Mouse (Mus musculus): Measurements from ENCODE around the gene Scn10a. TPM values are rescaled to one million over a fixed set of nuclear protein-coding genes. Genes with fewer than 3 reads are reported as not detected.

Gene Scn10a
- 0.86 and 1.1 TPM in 2 replicates for polyA plus RNA-seq (2016; fragmentation: Nextera tagmentation; extraction: Ambion mirVana)

- H3K4me2 ChIP-seq: no peak within 1 kb of the TSS
- 77% methylated on average over 11 of the region's 11 CpGs for WGBS
- no peak for ATAC-seq (ENCODE audit: insufficient number of reproducible peaks, low FRiP score)
- H3K4me3 ChIP-seq: no peak within 1 kb of the TSS
- no peaks in the 10 kb centered on the region for H3K36me3 ChIP-seq
- no peak within 1 kb of the TSS for H3K27ac ChIP-seq (ENCODE audit: poor library complexity, severe bottlenecking)
- no peaks in the 10 kb centered on the region for H3K9me3 ChIP-seq (replicated peaks)
- H3K27me3 ChIP-seq (replicated peaks): peaks cover 10% of the 10 kb centered on the region; the same call in 1 of the 2 replicates
- no peaks in the 10 kb centered on the region for H3K4me1 ChIP-seq (replicated peaks)
- no peak within 1 kb of the TSS for H3K9ac ChIP-seq
Measured at GRCm38 (mm10) chr9:119719222-119719621, at the start of gene Scn10a. TSS of gene Scn10a (minus strand) at chr9:119719322.

GRCm38 (mm10) chr9:119768585-119768984 lies 49.5 kb upstream of the Scn10a start:
- ATAC-seq (ENCODE audit: insufficient number of reproducible peaks, low FRiP score): no peak
- 43% methylated on average over 7 of the region's 7 CpGs for WGBS
- Histone ChIP-seq H3K27ac (ENCODE audit: poor library complexity, severe bottlenecking) (no peak overlapping the region), H3K9me3 (replicated peaks) (no peaks in the 10 kb centered on the region), H3K4me3 (no peak overlapping the region), H3K36me3 (no peaks in the 10 kb centered on the region), H3K9ac (no peak overlapping the region), H3K4me1 (replicated peaks) (no peaks in the 10 kb centered on the region), H3K4me2 (no peak overlapping the region), H3K27me3 (replicated peaks) (no peaks in the 10 kb centered on the region)

- H3K9me3 ChIP-seq (replicated peaks): peaks cover 10% of the 10 kb centered on the region
- 81% methylated on average over 3 of the region's 3 CpGs for WGBS
- H3K9ac ChIP-seq: no peak overlapping the region
- no peak overlapping the region for H3K27ac ChIP-seq (ENCODE audit: poor library complexity, severe bottlenecking)
- ATAC-seq (ENCODE audit: insufficient number of reproducible peaks, low FRiP score): no peak
- H3K4me2 ChIP-seq: no peak overlapping the region
- no peaks in the 10 kb centered on the region for H3K27me3 ChIP-seq (replicated peaks)
- H3K36me3 ChIP-seq: no peaks in the 10 kb centered on the region
- no peak overlapping the region for H3K4me3 ChIP-seq
- no peaks in the 10 kb centered on the region for H3K4me1 ChIP-seq (replicated peaks)
Measured at GRCm38 (mm10) chr9:119760226-119760625, 41.1 kb upstream of the Scn10a start.

DNA sequence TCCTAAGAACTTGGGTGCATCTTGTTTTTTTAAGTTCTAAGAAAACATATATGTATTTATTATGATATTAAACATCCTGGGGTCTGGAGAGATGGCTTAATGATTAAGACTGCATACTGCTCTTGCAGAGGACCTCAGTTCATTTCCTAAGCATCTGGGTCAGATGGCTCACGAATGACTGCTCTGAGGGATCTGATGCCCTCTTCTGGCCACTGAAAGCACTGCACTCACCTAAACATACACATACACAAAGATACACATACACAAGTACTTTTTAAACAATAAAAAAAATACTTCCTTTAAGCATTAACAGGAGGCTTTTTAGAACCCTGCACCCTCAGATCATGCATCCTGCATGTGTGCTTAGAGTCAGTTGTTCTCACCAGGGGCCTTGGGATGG lies 40.3 kb upstream of the Scn10a start:
- WGBS: 80% methylated on average over 1 of the region's 1 CpGs
- peaks cover 14% of the 10 kb centered on the region for H3K9me3 ChIP-seq (replicated peaks)
- ATAC-seq (ENCODE audit: insufficient number of reproducible peaks, low FRiP score): no peak

DNA sequence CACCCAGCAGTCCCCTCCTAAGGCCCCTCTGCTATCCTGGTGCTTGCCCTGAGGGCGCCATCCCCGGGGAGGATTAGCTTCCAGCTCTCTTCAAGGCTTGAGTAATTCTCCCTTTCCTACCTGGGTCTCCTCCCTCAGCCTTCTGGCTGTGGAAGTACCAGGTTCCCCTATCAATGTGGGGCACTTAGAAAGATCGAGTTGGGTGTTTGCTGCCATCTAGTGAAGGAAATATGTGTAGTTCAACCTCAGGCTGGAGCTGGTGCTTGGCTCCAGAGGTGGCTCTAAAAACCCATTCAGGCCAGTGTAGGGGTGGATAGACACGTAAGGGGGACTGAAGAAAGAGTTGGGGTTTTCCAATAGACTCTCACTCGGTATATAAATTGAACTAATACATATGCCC lies 32.4 kb upstream of the Scn10a start:
- WGBS: 19% methylated on average over 5 of the region's 5 CpGs
- Histone ChIP-seq H3K9ac (no peak overlapping the region), H3K4me1 (replicated peaks) (peaks cover 5% of the 10 kb centered on the region; the same call in 1 of the 2 replicates), H3K4me3 (no peak overlapping the region), H3K4me2 (no peak overlapping the region), H3K9me3 (replicated peaks) (peaks cover 13% of the 10 kb centered on the region), H3K27me3 (replicated peaks) (0 out of 2 replicates have a peak, but pooled peaks cover 6% of the 10 kb centered on the region), H3K36me3 (no peaks in the 10 kb centered on the region), H3K27ac (ENCODE audit: poor library complexity, severe bottlenecking) (no peak overlapping the region)
- no peak for ATAC-seq (ENCODE audit: insufficient number of reproducible peaks, low FRiP score)

More for the DNA sequence above, 40.3 kb upstream of the Scn10a start:
- Histone ChIP-seq H3K9ac (no peak overlapping the region), H3K4me1 (replicated peaks) (no peaks in the 10 kb centered on the region), H3K27ac (ENCODE audit: poor library complexity, severe bottlenecking) (no peak overlapping the region), H3K4me2 (no peak overlapping the region), H3K4me3 (no peak overlapping the region), H3K36me3 (no peaks in the 10 kb centered on the region), H3K27me3 (replicated peaks) (no peaks in the 10 kb centered on the region)

DNA sequence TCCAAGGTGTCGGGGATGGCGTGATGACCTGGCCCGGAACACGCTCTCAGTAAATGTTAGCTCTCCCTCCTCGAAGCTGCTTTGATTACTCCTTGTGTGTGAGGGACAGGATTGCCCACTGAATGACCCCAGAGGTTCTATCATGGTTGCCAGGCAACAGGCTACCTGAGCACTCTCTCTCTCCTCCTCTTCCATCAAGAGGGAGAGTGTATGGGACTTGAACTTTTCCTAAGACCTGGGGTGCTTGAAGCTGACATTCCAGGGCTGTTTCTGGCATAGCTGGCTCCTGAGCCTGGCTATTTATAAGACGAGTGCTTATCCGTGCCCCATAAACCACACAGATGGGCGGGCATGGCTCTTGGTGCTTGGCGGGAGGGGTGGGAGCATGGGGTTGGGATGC lies 30.0 kb upstream of the Scn10a start:
- H3K4me1 ChIP-seq (replicated peaks): peaks cover 5% of the 10 kb centered on the region; the same call in 1 of the 2 replicates
- no peak overlapping the region for H3K9ac ChIP-seq
- WGBS: 64% methylated on average over 9 of the region's 9 CpGs
- no peak overlapping the region for H3K4me2 ChIP-seq
- no peak overlapping the region for H3K27ac ChIP-seq (ENCODE audit: poor library complexity, severe bottlenecking)
- peaks cover 8% of the 10 kb centered on the region; the same call in 1 of the 2 replicates for H3K9me3 ChIP-seq (replicated peaks)
- H3K27me3 ChIP-seq (replicated peaks): 0 out of 2 replicates have a peak, but pooled peaks cover 10% of the 10 kb centered on the region
- no peak for ATAC-seq (ENCODE audit: insufficient number of reproducible peaks, low FRiP score)
- no peak overlapping the region for H3K4me3 ChIP-seq
- H3K36me3 ChIP-seq: no peaks in the 10 kb centered on the region

GRCm38 (mm10) chr9:119743900-119744299 lies 24.8 kb upstream of the Scn10a start:
- Histone ChIP-seq H3K9ac (no peak overlapping the region), H3K4me1 (replicated peaks) (peaks cover 8% of the 10 kb centered on the region), H3K36me3 (no peaks in the 10 kb centered on the region), H3K27ac (ENCODE audit: poor library complexity, severe bottlenecking) (no peak overlapping the region), H3K9me3 (replicated peaks) (peaks cover 8% of the 10 kb centered on the region; the same call in 1 of the 2 replicates), H3K4me2 (no peak overlapping the region), H3K4me3 (no peak overlapping the region), H3K27me3 (replicated peaks) (0 out of 2 replicates have a peak, but pooled peaks cover 4% of the 10 kb centered on the region)
- 56% methylated on average over 4 of the region's 4 CpGs for WGBS
- no peak for ATAC-seq (ENCODE audit: insufficient number of reproducible peaks, low FRiP score)

DNA sequence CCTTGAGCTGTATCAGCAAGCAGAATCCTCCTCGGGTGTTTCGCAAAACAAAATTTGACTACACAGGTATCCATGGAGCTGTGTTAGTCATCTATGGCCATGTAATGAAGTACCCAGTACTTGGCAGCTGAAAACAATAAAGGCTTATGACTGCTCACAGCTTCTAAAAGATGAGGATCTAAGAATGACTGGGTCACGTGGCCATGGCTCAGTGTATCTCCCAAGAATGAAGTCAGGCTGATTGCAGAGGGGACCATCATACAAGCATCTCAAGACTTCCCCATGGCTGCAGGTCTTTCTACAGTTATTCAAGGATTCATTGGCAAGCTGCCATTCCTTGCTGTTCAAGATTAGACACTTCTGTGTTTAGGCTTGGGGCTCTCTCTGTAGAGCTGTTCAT lies 24.2 kb upstream of the Scn10a start:
- H3K4me1 ChIP-seq (replicated peaks): peaks cover 8% of the 10 kb centered on the region
- no peak overlapping the region for H3K27ac ChIP-seq (ENCODE audit: poor library complexity, severe bottlenecking)
- H3K4me3 ChIP-seq: no peak overlapping the region
- ATAC-seq (ENCODE audit: insufficient number of reproducible peaks, low FRiP score): no peak
- H3K27me3 ChIP-seq (replicated peaks): 0 out of 2 replicates have a peak, but pooled peaks cover 4% of the 10 kb centered on the region
- 68% methylated on average over 3 of the region's 3 CpGs for WGBS
- H3K9me3 ChIP-seq (replicated peaks): peaks cover 8% of the 10 kb centered on the region; the same call in 1 of the 2 replicates
- no peaks in the 10 kb centered on the region for H3K36me3 ChIP-seq
- no peak overlapping the region for H3K4me2 ChIP-seq
- H3K9ac ChIP-seq: no peak overlapping the region

DNA sequence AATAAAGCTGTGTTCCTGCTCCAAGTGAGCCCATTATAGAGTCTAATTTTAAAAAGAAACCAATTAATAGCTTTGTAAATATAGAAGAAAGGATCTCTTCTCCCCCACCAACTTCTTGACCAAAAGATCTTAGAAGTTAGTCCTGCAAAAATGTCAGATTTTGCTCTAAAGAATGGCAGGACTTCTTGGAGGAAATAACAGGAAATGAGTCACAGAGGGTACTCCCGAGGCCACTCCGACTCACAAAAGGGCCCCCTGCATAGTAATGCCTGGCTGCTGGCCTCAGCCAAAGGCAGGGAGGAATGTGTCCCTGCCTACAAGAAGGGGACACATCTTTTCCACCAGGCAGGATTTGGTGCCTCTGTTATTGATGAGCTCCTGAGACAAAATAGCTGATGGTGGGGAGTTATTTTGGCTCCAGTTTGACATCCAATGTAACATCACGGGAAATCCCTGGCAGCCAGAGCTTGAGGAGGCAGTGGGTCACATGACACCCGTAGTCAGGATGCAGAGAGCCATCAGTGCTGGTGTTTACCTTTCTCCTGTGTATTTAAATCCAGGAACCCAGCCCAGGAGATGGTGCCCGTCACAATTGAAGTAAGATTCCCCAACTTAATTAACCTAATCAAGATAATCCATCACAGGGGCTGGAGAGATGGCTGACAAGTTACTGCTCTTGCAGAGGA lies 22.1 kb upstream of the Scn10a start:
- H3K9me3 ChIP-seq (replicated peaks): no peaks in the 10 kb centered on the region
- peaks cover 8% of the 10 kb centered on the region for H3K4me1 ChIP-seq (replicated peaks)
- 42% methylated on average over 5 of the region's 5 CpGs for WGBS
- no peak overlapping the region for H3K4me3 ChIP-seq
- 0 out of 2 replicates have a peak, but pooled peaks cover 4% of the 10 kb centered on the region for H3K27me3 ChIP-seq (replicated peaks)
- ATAC-seq (ENCODE audit: insufficient number of reproducible peaks, low FRiP score): no peak
- no peak overlapping the region for H3K27ac ChIP-seq (ENCODE audit: poor library complexity, severe bottlenecking)
- no peak overlapping the region for H3K9ac ChIP-seq
- no peaks in the 10 kb centered on the region for H3K36me3 ChIP-seq
- no peak overlapping the region for H3K4me2 ChIP-seq

GRCm38 (mm10) chr9:119728412-119729097 lies 9.4 kb upstream of the Scn10a start:
- Histone ChIP-seq H3K4me2 (no peak overlapping the region), H3K27me3 (replicated peaks) (0 out of 2 replicates have a peak, but pooled peaks cover 3% of the 10 kb centered on the region), H3K9ac (no peak overlapping the region), H3K27ac (ENCODE audit: poor library complexity, severe bottlenecking) (no peak overlapping the region), H3K9me3 (replicated peaks) (no peaks in the 10 kb centered on the region), H3K4me1 (replicated peaks) (peaks cover 7% of the 10 kb centered on the region), H3K36me3 (no peaks in the 10 kb centered on the region), H3K4me3 (no peak overlapping the region)
- ATAC-seq (ENCODE audit: insufficient number of reproducible peaks, low FRiP score): peak; percentile 89
- WGBS: 58% methylated on average over 11 of the region's 11 CpGs

DNA sequence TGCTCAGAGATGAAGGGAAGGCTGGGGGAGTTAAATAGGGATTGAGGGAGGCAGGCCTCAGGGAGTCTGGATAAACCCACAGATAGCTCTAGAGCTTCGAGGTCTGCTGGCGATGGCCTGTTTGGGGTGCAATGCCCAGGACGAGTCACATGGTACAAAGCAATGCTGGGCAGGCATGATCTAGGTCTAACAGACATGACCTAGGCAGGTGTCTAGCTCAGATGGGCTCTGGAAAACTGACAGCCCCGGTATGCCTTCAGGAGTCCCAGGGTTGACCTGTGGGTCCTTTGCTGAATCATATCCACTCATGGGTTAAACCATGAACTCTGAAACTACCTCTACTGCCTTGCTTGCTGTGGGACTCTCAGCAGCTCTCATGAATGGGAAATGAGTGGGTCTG lies 7.9 kb upstream of the Scn10a start:
- Histone ChIP-seq H3K9me3 (replicated peaks) (no peaks in the 10 kb centered on the region), H3K9ac (no peak overlapping the region), H3K4me1 (replicated peaks) (peaks cover 7% of the 10 kb centered on the region), H3K4me2 (no peak overlapping the region), H3K4me3 (no peak overlapping the region), H3K36me3 (no peaks in the 10 kb centered on the region), H3K27me3 (replicated peaks) (0 out of 2 replicates have a peak, but pooled peaks cover 3% of the 10 kb centered on the region), H3K27ac (ENCODE audit: poor library complexity, severe bottlenecking) (no peak overlapping the region)
- ATAC-seq (ENCODE audit: insufficient number of reproducible peaks, low FRiP score): no peak
- 83% methylated on average over 4 of the region's 4 CpGs for WGBS
